Mouse (Mus musculus): ENCODE results near the gene Dcpp3. TPM values are rescaled to one million over a fixed set of nuclear protein-coding genes. Genes with fewer than 3 reads are reported as not detected.
"Not testable (repeated sequence)": the region's sequence is repeated elsewhere in the genome, so short reads cannot be mapped to it uniquely, and the experiment has no call there.

Gene Dcpp3
- 0.34 TPM in 2 replicates for polyA plus RNA-seq (2012; rRNA removed)

DNA sequence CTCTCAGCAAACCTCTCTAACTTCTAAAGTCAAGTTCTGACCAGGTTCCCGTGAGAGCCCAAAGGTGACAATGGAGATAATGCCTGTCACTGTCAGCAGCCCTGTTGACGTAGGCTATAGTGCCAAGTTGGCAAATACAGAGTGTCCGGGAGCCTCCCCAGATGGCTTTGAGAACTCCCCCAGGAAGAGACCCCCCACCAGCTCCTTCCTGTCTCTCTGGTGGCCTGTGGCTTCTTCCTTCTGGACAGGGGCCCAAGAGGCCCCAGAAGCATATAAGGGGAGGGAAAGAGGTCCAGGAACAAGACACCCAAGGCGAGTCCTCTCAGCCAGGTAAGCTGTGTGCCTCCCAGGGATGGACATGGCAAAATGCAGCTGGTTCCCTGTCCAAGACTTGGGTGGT lies at the start of gene Dcpp3:
TSS of gene Dcpp3 (plus strand) at position 301 of the 400 bp plus-strand sequence.
- 66% methylated on average over 4 of the region's 4 CpGs for WGBS
- H3K27me3 ChIP-seq (ENCODE audit: control insufficient read depth, insufficient read depth, low read length); DNase-seq; H3K36me3 ChIP-seq (ENCODE audit: control insufficient read depth, insufficient read depth, low read length); H3K4me3 ChIP-seq (ENCODE audit: control insufficient read depth, insufficient read depth, low read length); H3K27ac ChIP-seq (ENCODE audit: control insufficient read depth, insufficient read depth, low read length); H3K4me1 ChIP-seq (replicated peaks; ENCODE audit: control insufficient read depth, insufficient read depth, low read length): not testable (repeated sequence)

DNA sequence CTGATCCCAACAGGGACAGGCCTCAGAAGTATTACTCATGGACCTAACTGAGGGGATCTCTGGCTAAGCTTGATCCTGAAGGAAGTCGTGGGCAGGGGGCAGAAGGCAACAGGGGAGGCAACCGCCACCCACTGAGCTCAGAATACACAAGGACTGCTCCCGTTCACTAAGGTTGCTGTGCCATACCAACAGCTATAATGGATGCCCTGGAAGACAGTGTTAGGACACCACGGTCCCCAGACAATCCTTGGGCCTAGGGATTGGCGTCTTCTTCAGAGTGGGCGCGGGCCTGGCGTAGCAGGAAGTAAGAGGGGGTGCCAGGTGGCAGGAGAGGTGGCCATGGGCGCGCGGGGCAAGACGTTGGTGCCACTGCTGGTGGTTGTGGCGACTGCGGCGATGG lies 49.5 kb upstream of the Dcpp3 start, which contains the start of gene Prss21:
TSS of gene Prss21 (plus strand) at position 301 of the 400 bp plus-strand sequence.
- 88% methylated on average over 15 of the region's 15 CpGs for WGBS
- Histone ChIP-seq H3K27me3 (ENCODE audit: control insufficient read depth, insufficient read depth, low read length) (no peaks in the 10 kb centered on the region), H3K4me3 (ENCODE audit: control insufficient read depth, insufficient read depth, low read length) (no peak within 1 kb of the TSS), H3K36me3 (ENCODE audit: control insufficient read depth, insufficient read depth, low read length) (no peaks in the 10 kb centered on the region), H3K27ac (ENCODE audit: control insufficient read depth, insufficient read depth, low read length) (no peak within 1 kb of the TSS), H3K4me1 (replicated peaks; ENCODE audit: control insufficient read depth, insufficient read depth, low read length) (no peaks in the 10 kb centered on the region)
- DNase-seq: no peak
- TF ChIP-seq POLR2A (IDR thresholded peaks at IDR 0.05; ENCODE audit: control insufficient read depth, extremely low read depth, insufficient read depth, low read length, poor library complexity) (no peak), CTCF (IDR thresholded peaks at IDR 0.05; ENCODE audit: borderline replicate concordance, control insufficient read depth, extremely low read depth, insufficient read depth, low read length, poor library complexity) (no peak)

DNA sequence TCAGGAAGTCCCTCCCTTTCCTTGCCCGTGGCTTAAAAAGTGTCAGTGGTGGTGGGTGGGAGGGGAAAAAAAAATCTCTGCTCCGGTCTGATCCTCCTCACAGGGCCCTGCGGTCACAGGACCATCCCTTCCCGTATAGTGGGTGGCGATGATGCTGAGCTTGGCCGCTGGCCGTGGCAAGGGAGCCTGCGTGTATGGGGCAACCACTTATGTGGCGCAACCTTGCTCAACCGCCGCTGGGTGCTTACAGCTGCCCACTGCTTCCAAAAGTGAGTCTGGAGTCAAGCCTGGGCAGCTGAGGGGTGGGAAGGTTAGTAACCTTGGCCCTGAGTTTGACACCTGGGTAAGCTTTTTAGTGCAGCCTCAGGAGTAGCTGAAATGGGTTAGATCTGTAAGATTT lies 48.7 kb upstream of the Dcpp3 start:
- TF ChIP-seq CTCF (IDR thresholded peaks at IDR 0.05; ENCODE audit: borderline replicate concordance, control insufficient read depth, extremely low read depth, insufficient read depth, low read length, poor library complexity) (no peak), POLR2A (IDR thresholded peaks at IDR 0.05; ENCODE audit: control insufficient read depth, extremely low read depth, insufficient read depth, low read length, poor library complexity) (no peak)
- no peaks in the 10 kb centered on the region for H3K27me3 ChIP-seq (ENCODE audit: control insufficient read depth, insufficient read depth, low read length)
- no peak for DNase-seq
- H3K36me3 ChIP-seq (ENCODE audit: control insufficient read depth, insufficient read depth, low read length): no peaks in the 10 kb centered on the region
- H3K4me3 ChIP-seq (ENCODE audit: control insufficient read depth, insufficient read depth, low read length): no peak overlapping the region
- H3K4me1 ChIP-seq (replicated peaks; ENCODE audit: control insufficient read depth, insufficient read depth, low read length): no peaks in the 10 kb centered on the region
- no peak overlapping the region for H3K27ac ChIP-seq (ENCODE audit: control insufficient read depth, insufficient read depth, low read length)
- WGBS: 91% methylated on average over 11 of the region's 11 CpGs

DNA sequence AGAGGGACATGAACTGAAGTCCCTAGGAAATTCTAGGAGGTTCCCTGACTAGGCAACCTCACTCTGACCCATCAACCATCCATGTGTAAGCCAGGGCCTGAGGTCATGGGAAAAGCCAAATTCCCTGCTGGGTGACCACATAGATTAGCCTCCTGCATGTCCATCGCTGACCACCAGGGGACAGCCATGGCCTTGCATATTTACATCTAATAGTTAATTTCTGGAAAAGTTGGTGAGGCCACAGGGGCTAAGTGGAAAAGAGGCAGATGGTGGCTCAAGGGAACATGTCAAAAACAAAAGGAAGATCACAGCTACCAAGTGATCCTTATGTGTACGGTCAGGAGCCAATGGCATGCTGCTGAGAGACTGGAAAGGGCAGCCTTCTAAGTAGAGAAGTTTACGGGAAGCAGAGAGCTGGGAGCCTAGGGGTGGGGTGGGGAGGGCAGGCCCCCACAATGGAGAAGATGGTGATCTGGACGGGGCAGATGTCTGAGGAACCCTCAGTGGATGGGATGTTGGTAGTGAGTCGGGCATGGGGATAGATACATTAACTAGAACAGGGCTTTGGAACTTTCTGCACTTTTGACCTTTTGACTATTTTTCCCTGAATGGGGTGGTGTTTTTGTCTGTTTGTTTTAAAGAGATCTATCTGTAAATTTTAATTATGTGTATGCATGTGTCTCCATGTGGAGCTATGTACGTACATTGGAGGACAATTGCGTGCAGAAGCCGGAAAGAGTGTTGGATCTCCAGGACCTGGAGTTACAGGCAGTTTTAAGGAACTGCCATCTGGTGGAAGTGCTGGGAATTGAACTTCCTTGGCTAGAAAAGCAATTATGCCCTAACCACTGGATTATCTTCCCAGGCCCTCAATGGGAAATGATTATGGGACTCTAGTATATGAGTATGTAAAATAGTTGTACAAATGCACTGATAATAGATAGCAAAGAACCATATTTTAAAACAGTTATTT lies 43.1 kb upstream of the Dcpp3 start:
- Histone ChIP-seq H3K4me3 (ENCODE audit: control insufficient read depth, insufficient read depth, low read length) (no peak overlapping the region), H3K4me1 (replicated peaks; ENCODE audit: control insufficient read depth, insufficient read depth, low read length) (no peaks in the 10 kb centered on the region), H3K36me3 (ENCODE audit: control insufficient read depth, insufficient read depth, low read length) (no peaks in the 10 kb centered on the region), H3K27me3 (ENCODE audit: control insufficient read depth, insufficient read depth, low read length) (no peaks in the 10 kb centered on the region), H3K27ac (ENCODE audit: control insufficient read depth, insufficient read depth, low read length) (no peak overlapping the region)
- DNase-seq: no peak
- 71% methylated on average over 8 of the region's 8 CpGs for WGBS
- no peak for TF ChIP-seq POLR2A (IDR thresholded peaks at IDR 0.05; ENCODE audit: control insufficient read depth, extremely low read depth, insufficient read depth, low read length, poor library complexity)
- no peak for TF ChIP-seq CTCF (IDR thresholded peaks at IDR 0.05; ENCODE audit: borderline replicate concordance, control insufficient read depth, extremely low read depth, insufficient read depth, low read length, poor library complexity)

DNA sequence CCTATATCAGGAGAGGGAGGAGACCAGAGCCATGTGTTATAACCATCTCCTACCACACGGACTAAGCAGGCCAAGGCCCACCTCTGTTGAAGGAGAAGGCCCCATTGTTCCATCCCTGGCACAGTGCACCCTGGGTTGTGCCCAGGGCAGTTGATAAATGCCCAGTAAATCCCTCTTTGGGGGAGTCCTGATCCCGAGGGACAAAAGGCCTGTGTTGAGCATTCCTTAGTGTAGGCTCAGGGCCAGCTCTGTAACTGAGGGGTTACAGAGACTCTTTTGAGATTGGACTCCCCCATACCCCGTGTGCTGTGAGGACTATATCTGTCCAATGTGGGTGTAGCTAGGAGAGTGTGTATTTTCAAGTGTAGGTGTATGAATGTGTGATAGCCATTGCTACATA lies 40.5 kb upstream of the Dcpp3 start:
- TF ChIP-seq CTCF (IDR thresholded peaks at IDR 0.05; ENCODE audit: borderline replicate concordance, control insufficient read depth, extremely low read depth, insufficient read depth, low read length, poor library complexity): no peak
- no peak for TF ChIP-seq POLR2A (IDR thresholded peaks at IDR 0.05; ENCODE audit: control insufficient read depth, extremely low read depth, insufficient read depth, low read length, poor library complexity)
- no peak for DNase-seq
- no peaks in the 10 kb centered on the region for H3K36me3 ChIP-seq (ENCODE audit: control insufficient read depth, insufficient read depth, low read length)
- no peak overlapping the region for H3K27ac ChIP-seq (ENCODE audit: control insufficient read depth, insufficient read depth, low read length)
- H3K4me3 ChIP-seq (ENCODE audit: control insufficient read depth, insufficient read depth, low read length): no peak overlapping the region
- H3K4me1 ChIP-seq (replicated peaks; ENCODE audit: control insufficient read depth, insufficient read depth, low read length): no peaks in the 10 kb centered on the region
- H3K27me3 ChIP-seq (ENCODE audit: control insufficient read depth, insufficient read depth, low read length): no peaks in the 10 kb centered on the region
- WGBS: 87% methylated on average over 3 of the region's 3 CpGs

DNA sequence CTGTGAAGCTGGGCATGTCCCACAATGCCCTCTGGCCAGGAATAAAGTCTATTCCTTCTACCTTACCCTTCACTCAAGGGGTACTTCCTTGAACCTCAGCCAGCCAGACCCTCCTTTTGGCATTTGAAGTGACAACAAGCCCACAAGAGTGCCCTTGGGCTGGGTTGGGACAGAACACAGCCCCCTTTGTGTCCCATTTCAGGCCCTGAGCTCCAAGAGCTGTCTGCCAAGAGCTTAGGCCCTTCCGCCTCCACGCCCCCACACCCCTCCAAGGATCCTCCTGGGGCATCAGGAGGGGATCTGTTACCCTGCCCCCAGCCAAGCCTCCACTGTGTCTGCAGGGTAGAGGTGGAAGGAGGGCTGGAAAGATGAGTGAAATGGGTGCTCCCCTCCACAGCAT lies 40.1 kb upstream of the Dcpp3 start:
- H3K27ac ChIP-seq (ENCODE audit: control insufficient read depth, insufficient read depth, low read length): no peak overlapping the region
- 97% methylated on average over 2 of the region's 2 CpGs for WGBS
- H3K27me3 ChIP-seq (ENCODE audit: control insufficient read depth, insufficient read depth, low read length): no peaks in the 10 kb centered on the region
- DNase-seq: no peak
- no peaks in the 10 kb centered on the region for H3K36me3 ChIP-seq (ENCODE audit: control insufficient read depth, insufficient read depth, low read length)
- TF ChIP-seq CTCF (IDR thresholded peaks at IDR 0.05; ENCODE audit: borderline replicate concordance, control insufficient read depth, extremely low read depth, insufficient read depth, low read length, poor library complexity) (no peak), POLR2A (IDR thresholded peaks at IDR 0.05; ENCODE audit: control insufficient read depth, extremely low read depth, insufficient read depth, low read length, poor library complexity) (no peak)
- no peaks in the 10 kb centered on the region for H3K4me1 ChIP-seq (replicated peaks; ENCODE audit: control insufficient read depth, insufficient read depth, low read length)
- H3K4me3 ChIP-seq (ENCODE audit: control insufficient read depth, insufficient read depth, low read length): no peak overlapping the region

DNA sequence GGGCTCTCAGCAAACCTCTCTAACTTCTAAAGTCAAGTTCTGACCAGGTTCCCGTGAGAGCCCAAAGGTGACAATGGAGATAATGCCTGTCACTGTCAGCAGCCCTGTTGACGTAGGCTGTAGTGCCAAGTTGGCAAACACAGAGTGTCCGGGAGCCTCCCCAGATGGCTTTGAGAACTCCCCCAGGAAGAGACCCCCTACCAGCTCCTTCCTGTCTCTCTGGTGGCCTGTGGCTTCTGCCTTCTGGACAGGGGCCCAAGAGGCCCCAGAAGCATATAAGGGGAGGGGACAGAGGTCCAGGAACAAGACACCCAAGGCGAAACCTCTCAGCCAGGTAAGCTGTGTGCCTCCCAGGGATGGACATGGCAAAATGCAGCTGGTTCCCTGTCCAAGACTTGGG lies 36.7 kb upstream of the Dcpp3 start, which contains the start of the genes Dcpp1 and Dcpp2:
TSS of gene Dcpp1 (plus strand) at position 301 of the 400 bp plus-strand sequence.
TSS of gene Dcpp2 (plus strand) at position 305 of the 400 bp plus-strand sequence.
- not testable (repeated sequence) for H3K4me3 ChIP-seq (ENCODE audit: control insufficient read depth, insufficient read depth, low read length); H3K36me3 ChIP-seq (ENCODE audit: control insufficient read depth, insufficient read depth, low read length); DNase-seq; H3K27ac ChIP-seq (ENCODE audit: control insufficient read depth, insufficient read depth, low read length); H3K27me3 ChIP-seq (ENCODE audit: control insufficient read depth, insufficient read depth, low read length); H3K4me1 ChIP-seq (replicated peaks; ENCODE audit: control insufficient read depth, insufficient read depth, low read length)
- WGBS: 85% methylated on average over 4 of the region's 4 CpGs
